Mouse (Mus musculus) embryo, embryonic 9.5 days (tissue): ENCODE results near the gene Aplp2.
A peak's percentile ranks its signal among the peaks of the same experiment; 100 is the strongest.

Source experiments
- DNase-seq: peaks from one replicate; pipeline ENCODE4 v3.0.0-alpha.2; 2017; ENCODE audit errors: extremely low spot score

Gene Aplp2

DNA sequence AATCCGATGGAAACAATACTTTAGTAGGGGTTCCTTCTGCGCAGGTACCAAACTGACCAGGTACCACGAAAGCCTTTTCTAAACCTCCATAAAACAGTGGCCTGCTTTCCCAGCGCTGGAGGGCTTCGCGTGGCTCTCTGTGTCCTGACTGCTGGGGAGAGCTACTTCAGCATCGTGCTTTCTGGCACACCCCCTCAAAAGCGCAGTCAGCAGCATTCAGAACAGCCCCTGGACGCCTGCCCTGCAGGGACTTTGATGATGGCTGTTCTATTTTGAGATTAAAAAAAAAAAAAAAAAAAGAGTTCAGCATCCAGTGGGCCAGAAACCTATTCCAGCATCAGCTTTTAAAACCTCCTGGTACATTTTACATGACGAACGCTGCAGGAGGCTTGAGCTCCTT, 14.2 kb upstream of the Aplp2 start:
- no peak for DNase-seq

DNA sequence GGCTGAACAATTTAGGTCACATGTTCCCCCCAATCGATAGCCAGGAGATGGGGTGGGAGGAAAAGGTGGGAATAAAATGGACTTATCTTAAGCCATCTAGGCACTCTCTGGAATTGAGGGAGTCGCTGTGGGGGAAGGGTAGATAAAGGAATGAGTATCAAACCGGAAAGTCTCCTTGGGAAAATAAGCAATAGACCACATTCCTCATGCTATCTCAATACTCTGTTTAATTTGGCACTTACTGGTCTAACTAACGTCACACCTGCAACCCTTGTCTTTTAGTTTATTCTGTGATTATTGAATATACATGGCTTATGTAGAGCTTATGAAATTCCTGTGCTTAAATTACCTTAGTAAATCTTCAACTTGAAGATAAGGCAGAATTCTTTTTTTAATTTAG, 11.9 kb upstream of the Aplp2 start:
- DNase-seq = no peak

DNA sequence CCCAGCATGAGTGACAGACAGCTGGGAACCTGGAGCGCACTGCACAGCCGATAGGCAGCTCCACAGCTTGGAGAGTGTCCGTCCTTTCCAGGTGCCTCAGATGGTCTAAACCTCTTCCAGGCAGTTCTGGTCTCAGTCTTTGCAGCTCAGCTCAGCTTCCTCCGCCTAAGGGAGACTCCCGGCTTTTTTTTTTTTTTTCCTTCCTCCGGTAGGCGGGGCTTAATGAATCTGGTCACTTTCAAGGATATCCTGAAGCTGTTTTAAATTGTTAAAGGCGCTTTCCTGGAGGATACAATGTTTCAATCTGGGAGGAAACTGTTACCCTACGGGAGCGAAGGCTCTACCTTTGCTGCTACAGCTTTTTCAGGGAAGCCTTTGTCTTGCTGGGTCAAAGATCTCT, 9.6 kb upstream of the Aplp2 start:
- peak; percentile 25 for DNase-seq

DNA sequence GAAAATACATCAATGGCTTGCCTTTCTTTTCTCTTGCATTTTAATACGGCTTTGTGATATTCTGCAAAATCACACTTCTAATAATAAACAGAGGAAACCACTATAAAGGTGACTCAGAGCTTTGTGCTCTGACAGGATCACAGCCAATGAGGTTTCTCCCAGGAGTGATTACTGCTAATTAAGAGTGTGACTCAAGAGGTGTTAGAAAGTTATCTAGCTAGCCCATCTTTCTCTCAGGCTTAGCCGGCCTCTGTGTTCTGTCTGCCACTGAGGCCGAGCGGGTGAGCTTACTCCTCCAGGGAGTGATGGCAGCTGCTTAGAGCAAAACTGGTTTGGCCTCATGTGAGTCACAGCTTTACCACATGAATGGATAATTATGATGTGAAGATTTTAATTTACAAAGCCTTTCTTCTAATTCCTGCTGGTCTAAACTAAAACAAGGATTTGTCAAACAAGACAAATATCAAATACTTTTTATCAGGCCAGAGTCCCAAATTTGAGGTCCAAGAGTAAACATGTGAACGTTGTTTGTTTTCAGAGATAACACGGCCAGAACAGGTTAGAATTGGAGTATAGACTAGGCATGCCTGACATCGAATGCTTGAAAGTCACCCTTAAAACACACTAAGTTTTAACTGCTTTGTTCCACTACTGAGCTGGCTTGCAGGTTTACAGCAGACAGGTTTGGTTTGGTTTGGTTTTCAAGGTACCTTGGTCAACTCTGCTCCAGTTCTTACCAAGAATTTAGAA, 6.2 kb upstream of the Aplp2 start:
- no peak for DNase-seq

DNA sequence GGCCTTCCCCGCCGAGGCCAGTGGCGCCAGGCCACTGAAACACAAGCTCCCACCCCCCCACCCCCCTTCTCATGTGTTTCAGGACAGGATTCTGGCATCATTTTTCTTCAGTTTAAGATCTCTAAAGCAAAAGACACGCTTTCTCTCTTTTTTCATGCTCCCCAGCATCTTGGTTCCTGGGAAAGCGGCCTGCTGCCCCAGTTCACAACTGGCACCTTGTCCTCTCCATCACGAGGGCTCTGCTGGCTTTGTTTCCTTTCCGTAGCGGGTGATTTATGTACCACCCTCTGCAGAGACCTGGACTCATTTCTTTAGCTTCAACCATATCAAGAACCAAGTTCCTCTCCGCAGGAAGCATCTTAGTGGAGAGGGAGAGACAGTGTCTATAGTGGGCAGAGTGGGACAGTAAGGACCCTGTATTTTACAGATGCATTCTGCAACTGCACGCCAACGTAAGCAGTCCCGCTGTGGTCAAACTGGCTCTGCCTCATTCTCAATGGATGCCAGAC, 939 bp upstream of the Aplp2 start:
- no peak for DNase-seq

DNA sequence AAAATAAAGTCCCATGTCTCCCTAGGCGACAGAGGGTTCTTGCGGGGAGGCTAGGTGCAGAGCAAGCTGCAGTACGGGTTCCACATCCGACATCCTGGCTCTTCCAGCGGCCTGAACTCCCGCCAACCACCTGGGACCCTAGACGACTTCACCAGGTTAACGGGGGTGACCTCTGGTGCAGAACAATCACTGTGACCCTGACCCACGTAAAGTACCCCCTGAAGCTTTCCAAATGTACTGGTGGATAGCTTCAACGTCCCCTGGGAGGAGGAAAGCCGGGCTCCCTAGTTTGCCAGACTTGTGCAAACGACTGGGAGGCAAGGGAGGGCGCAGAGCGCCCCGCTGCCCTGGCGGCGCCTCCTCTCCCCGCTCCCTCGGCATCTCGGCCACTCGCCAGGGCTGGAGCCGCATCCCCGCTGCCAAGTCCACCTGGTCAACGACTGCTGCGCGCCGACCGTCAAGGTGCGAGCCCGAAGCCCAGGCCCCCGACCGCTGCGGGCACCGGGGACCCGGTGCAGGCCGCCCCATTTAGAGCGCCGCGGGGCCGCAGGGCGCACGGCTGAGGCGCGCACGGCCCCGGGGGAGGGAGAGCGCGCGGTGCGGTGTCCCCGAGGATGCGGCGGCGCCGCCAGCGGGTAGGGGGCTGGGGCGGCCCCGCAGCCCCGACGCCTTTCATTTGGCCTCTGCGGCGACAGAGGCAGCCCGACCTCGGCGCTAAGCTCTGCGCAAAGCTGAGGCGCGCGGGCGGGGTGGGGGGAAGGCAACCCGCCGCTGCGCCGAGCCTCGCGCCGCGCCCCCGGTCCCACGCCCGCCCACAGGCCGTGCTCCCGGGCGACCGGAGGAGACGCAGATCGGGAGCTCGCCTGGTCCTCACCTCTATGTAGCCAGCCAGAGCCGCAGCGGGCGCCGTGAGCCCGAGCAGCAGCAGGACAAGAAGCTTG, 596 bp downstream of the Aplp2 start:
- peak; percentile 57 for DNase-seq

DNA sequence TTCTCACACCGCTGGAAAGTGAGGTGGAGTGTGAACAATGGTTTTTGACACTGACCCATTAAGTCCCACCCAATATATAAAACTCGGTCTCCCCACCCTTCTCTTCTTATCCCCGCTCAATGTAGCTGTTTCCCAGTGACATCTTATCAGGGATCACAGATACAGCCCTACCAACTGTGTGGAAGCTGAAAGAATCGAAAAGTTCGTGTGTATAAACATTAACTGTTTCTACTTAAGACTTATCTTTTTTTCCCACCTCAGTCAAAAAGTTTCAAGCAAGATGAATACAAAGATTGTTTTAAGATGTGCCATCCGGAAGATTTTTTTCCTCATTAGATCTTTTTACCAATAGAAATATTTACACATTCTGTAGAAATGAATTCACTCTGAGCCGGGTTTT, 1.5 kb downstream of the Aplp2 start:
- no peak for DNase-seq

DNA sequence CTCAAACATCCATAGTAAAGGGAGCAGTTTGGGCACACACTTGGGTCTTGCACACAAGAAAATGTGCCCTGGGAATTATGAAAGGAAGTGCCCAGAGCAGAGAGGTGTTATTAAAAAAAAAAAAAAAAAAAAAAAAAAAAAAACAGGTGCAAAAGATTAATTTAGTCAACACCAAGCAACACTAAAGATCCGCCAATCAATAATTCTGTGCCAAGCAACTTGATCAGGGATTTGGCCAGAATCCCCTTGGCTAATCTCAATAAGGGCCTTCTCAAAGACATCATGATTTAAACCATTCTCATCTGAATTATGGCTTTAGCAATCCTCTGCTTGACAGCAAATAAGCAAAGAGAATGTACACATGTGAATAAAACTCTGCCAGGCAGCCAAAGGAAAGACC, 2.1 kb downstream of the Aplp2 start:
- DNase-seq = no peak

DNA sequence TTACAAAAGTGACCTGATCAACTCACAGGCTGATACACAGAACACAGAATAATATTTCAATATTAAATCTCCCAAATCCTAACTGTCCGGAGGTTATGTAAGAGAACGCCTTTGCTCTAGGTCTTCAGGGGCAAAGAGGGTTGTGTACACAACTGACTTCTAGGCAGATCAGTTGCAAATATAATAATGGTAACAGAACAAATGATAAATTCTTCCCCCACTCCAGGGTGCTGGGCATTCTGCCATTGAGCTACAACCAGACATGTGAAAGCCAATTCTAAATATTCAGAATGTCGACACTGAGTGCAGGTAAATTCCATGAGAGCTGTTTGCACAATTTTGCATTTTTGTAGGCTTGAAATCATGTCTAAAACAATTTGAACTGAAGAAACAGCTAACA, 3.9 kb downstream of the Aplp2 start:
- no peak for DNase-seq

DNA sequence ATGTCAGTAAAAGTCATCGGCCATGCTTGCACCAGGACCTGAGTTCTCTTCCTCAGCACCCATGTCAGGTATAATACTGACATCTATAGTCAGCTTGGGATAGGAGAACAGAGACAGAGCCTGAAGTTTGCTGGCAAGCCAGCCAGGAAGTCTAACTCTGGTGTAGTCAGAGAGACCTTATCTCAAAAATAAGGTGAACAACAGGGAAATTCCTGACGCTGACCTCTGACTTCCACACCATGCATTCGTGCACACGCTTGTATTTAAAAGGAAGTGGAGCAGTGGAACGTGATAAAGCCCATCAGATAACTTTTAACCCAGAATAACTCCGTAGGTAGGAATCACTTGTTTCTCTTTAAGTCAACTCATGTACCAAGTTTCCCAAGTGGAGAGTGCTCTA, 6.9 kb downstream of the Aplp2 start:
- no peak for DNase-seq

DNA sequence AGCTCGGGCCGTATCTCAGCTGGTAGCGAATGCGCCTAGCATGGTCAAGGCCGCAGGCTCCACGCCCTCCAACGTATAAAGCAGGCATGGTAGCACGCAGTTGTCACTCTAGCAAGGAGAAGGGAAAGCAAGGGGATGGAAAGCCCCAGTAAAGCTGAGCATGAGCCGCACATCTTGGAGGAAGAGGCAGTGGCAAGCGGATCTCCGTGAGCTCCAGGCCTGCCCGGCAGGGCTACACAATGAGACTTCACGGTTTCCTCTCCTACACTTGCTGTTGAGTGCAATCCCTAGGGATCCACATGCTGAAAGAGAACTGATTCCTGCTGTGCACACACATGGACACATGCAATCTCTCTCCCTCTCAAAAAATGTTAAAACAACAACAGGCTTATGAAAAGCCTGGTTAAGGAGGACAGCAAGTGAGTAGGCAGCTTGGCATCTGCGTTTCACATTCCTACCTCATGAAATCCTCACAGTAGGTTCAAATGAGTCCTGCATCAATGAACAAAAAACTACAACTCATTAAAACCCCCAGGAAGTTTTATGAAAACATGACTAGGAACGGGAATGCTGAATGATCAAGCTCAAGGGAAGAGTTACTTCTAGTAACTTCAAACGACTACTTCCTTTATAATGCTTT, 7.9 kb downstream of the Aplp2 start:
- no peak for DNase-seq

DNA sequence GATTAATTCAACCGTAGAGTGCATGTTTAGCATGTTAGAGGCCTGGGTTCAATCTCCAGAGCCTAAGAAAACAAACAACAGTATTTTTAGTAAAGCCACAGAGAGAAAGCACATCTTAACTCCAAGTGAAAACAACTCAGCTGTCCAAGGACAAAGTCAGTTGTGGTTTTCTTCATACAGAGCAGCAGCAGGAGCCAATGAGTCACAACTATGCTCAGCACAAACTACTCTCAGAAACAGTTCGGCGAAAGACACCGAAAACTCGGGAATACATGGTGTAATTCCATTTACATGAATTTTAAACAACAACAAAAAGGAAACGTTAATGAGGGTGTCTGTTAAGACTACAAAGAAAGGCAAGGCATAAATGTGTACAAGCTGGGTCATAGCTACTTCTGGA, 8.5 kb downstream of the Aplp2 start:
- no peak for DNase-seq

DNA sequence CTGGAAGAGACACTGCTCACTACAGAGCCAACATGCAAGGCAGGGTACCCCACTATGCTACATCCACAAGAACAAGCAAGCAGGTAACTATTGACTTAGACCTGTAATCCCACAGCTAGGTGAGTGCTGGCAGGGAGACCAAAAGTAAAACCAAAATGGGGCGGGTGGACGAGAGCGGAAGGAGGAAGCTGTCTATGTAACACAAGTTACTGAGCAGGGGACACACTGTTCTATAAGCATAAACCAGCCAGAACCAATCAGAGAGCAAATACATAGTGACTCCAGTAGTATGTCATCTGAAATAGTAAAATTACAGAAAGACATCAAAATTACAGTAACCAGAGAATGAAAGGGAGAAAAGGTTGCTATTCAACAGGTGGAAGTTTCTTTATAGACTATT, 13.0 kb downstream of the Aplp2 start:
- DNase-seq = no peak

DNA sequence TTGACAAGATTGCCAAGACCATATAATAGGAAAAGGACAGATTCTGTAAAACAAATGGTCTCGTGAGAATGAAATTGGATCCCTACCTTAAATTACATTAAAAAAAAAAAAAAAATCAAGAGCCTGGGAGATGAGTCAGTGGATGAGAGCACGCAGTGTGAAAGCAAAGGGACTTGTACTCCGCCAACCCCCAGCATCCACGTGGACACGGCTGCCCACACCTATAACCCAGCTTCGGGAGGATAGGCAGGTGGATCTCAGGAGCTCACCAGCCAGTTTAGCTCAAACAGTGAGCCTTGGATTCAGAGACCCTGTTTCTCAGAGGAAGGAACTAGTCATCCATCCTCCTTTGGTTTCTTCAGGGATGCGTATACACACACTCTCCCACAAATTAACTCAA, 13.8 kb downstream of the Aplp2 start:
- no peak for DNase-seq

DNA sequence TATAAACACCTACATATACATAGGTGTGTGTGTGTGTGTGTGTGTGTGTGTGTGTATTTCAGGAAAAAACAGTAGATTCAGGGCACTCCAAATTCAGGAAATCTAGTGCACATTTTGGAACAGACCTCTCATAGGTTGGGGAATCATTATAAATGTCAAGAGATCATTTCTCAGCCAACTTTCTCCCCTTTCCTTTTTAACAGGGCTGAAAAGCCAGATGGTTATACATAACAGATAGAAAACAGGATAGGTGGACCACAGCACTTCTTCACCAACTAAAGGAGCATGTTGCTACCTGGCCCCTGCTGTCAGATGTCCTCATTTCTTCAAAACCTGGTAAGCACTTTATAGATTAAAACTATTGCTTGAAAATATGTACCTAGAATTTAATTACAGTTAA, 14.9 kb downstream of the Aplp2 start:
- DNase-seq = no peak

DNA sequence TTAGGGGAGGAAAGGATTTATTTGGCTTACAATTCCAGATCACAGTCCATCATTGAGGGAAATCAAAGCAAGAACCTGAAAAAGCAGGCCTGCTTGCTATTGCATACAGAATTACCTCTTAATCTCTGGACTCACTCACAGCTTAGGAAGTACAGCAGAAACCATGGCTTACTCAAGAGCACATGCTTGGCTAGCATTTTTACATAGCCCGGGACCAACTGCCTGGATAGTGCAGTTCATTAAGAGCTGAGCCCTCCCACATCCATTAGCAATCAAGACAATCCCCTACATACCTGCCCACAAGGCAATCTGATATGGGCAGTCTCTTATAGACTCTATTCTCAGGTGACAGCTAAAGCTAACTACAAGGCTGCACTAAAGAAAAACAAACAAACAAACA, 16.0 kb downstream of the Aplp2 start:
- DNase-seq = no peak

DNA sequence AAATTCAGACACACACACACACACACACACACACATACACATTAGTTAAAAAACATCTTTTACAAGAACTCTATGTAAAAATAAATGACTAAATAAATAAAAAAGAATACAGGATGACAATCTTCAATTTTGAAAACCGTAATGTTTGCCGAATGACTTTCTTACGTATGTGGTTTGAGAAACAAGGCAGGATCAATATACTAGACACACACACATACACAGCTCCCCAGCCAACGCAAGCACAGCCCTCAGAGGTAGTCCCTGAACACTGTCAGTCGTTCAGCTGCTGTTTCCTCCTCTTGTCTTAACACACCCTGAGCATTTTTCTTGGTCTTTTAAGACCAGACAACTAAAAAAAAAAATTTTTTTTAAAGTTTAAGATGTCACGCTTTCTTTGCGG, 19.2 kb downstream of the Aplp2 start:
- DNase-seq = no peak

DNA sequence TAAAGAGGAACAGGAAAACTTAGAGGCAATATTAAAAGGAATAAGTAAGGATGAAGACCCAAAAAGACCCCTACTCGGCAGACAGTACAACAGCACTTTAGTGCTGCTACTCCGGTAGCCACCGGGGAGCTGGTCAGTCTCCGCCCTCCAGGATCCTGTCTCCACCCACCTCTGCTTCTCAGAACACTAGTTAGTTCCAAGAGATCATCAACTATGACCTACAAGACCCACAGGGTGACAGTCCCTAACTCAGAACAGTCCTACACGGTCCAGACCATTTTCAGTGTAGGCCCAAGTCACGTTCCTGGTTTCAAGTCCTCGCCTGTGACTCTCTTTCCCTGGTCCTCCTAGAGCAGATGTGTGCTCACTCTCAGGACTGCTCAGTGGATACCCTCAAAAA, 20.1 kb downstream of the Aplp2 start:
- DNase-seq = no peak

DNA sequence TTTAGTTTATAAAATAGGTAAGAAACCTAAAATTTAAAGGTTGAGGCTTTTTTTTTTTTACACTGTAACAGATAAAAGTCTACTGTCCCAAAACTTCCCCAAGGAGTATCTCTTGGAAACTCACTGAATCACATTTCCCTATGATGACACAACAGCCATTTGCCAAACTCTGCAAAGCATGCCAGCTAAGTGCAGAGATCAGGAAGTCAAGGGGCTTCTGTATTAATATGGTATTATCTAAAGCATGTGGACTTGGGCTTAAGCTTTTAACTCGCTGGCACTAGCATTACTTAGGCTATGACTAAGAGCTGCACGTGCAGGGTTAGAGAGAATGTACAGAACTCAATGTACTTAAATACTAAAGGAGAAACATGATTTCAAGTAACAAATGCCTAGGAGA, 22.4 kb downstream of the Aplp2 start:
- no peak for DNase-seq

DNA sequence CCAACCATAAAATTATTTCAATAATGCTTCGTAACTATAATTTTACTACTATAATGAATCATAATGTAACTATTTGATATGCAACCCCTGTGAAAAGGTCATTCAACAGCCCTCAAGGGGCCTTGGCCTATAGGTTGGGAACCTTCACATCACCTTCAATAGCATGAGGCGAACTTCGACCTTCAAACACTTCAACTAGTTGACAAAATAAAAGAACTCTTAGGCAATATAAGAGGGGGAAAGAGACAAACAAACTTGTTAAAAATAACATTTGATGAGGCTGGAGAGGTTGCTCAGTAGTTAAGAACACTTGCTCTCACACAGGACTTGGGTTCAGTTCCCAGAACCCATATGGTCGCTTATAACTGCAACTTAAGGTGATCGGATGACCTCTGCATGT, 27.2 kb downstream of the Aplp2 start:
- no peak for DNase-seq

DNA sequence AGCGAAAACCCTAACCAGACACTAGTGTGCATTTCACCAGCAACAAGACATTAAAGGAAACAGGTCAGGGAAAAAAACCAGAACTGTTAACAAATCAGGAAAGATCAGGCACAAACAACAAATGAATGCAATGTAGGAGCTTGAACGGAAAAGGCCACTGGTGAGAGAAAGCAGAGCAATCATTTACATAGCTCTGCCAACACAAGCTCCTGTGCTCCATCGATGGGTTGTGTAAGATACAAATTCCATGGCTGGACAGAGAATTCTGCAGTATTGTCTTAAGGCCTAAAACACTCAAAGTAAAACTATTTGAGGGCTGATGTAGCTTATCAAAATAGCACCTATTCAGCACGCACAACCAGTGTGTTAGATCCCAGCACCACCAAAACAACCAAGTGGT, 28.6 kb downstream of the Aplp2 start:
- no peak for DNase-seq

DNA sequence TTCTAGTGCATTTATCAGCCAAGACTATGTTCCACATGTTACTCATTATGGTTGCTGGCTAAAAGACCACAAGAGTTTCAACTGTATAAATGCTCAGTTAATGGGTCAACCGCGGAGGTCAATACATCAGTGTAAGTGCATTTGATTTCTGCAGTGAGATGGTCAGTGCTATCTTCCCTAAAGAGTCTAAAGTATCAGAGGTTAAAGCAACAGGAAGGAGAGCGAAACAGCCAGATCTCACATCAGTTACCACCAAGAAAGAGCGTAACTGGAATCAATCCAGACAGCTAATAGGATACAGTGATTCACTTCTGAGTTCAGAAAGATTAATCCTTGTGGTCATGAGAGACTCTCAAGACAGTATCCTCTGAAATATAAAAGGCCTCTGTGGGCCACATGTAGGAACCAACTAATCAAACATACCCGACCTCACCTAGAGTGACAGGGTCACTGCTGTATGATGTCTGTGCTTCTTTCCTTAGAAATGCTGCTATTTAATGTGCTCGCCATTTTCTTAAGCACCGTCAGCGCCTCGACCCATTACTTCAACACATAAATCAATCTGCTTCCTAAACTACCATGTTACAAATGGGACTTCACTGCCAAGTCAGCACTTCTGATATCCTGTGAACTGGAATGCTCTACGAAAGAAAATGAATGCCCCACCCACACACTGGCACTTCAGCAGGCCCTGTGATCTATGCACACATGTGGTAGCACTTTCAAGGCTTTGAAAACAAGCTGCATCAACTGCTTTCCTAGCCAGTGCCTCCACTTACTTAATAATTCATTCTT, 30.1 kb downstream of the Aplp2 start:
- DNase-seq = peak; percentile 13
